Mouse (Mus musculus) limb, embryonic 13.5 days (tissue): ENCODE measurements around the gene Mapkap1. TPM values are rescaled to one million over a fixed set of nuclear protein-coding genes. Genes with fewer than 3 reads are reported as not detected.
"Not testable (repeated sequence)": the region's sequence is repeated elsewhere in the genome, so short reads cannot be mapped to it uniquely, and the experiment has no call there.

Experiments used
- ATAC-seq: fragments of 200-750 bp; cut with Nextera tagmentation; 2 replicates; pipeline ENCODE4 v1.8.0; 2017; ENCODE audit warnings: low read depth, moderate number of reproducible peaks, moderate TSS enrichment; ENCODE audit not compliant: low FRiP score
- H3K27ac ChIP-seq: fragments of 300-500 bp; sonication (generic); 2 replicates; pipeline ENCODE4 v1.5.1; 2015; ENCODE audit warnings: inconsistent platforms, mild to moderate bottlenecking, moderate library complexity
- H3K27me3 ChIP-seq: fragments of 300-500 bp; sonication (generic); 2 replicates; pipeline ENCODE4 v1.6.1; 2015; ENCODE audit warnings: mild to moderate bottlenecking, inconsistent platforms
- H3K36me3 ChIP-seq: fragments of 300-500 bp; sonication (generic); 2 replicates; pipeline ENCODE4 v1.6.1; 2015; ENCODE audit warnings: inconsistent platforms, mild to moderate bottlenecking, moderate library complexity
- H3K4me1 ChIP-seq: fragments of 300-500 bp; sonication (generic); 2 replicates; pipeline ENCODE4 v1.6.1; 2015; ENCODE audit warnings: inconsistent platforms
- H3K4me2 ChIP-seq: fragments of 300-500 bp; sonication (generic); replicated peaks from 2 replicates; pipeline ENCODE4 v1.6.1; 2015; ENCODE audit warnings: inconsistent platforms, mild to moderate bottlenecking, moderate library complexity
- H3K4me3 ChIP-seq: fragments of 300-500 bp; sonication (generic); 2 replicates; pipeline ENCODE4 v1.5.1; 2015; ENCODE audit warnings: moderate library complexity, mild to moderate bottlenecking, inconsistent platforms
- H3K9ac ChIP-seq: fragments of 300-500 bp; sonication (generic); 2 replicates; pipeline ENCODE4 v1.6.1; 2015; ENCODE audit warnings: mild to moderate bottlenecking, inconsistent platforms
- H3K9me3 ChIP-seq: fragments of 300-500 bp; sonication (generic); 2 replicates; pipeline ENCODE4 v1.6.1; 2016; ENCODE audit warnings: inconsistent platforms
- WGBS: fragments of 180-500 bp; shearing (Covaris S2); methylation state at CpG from one replicate; pipeline ENCODE4 v1.1.7; 2015; 5-methylcytosine and 5-hydroxymethylcytosine counted together
- polyA plus RNA-seq: library from polyadenylated mRNA; unstranded; fragments of >200 nt; fragmentation: Nextera tagmentation; extraction: Ambion mirVana; gene quantifications from 2 replicates; pipeline ENCODE4 v1.2.1, GENCODE M21; 2015

Mapkap1 gene
- polyA plus RNA-seq, 1 experiment from 2014 or later: 110 TPM

- Histone ChIP-seq H3K27ac (no peak overlapping the region), H3K9me3 (no peaks in the 10 kb centered on the region), H3K4me3 (no peak overlapping the region), H3K27me3 (no peaks in the 10 kb centered on the region), H3K4me2 (no peak overlapping the region), H3K9ac (no peak overlapping the region), H3K4me1 (peaks cover 17% of the 10 kb centered on the region), H3K36me3 (peaks cover 17% of the 10 kb centered on the region)
- WGBS: 19% methylated on average over 4 of the region's 4 CpGs
- ATAC-seq: no peak
Measured at GRCm38 (mm10) chr2:34448756-34449155, 42.2 kb downstream of the Mapkap1 start.

- H3K4me3 ChIP-seq: no peak overlapping the region
- H3K36me3 ChIP-seq: no peaks in the 10 kb centered on the region
- WGBS: 85% methylated on average over 3 of the region's 3 CpGs
- no peaks in the 10 kb centered on the region for H3K9me3 ChIP-seq
- no peaks in the 10 kb centered on the region for H3K4me1 ChIP-seq
- ATAC-seq: no peak
- H3K4me2 ChIP-seq: no peak overlapping the region
- H3K9ac ChIP-seq: no peak overlapping the region
- H3K27me3 ChIP-seq: no peaks in the 10 kb centered on the region
- H3K27ac ChIP-seq: no peak overlapping the region
Measured at GRCm38 (mm10) chr2:34462490-34462889, 55.9 kb downstream of the Mapkap1 start.

- Histone ChIP-seq H3K27ac (no peak overlapping the region), H3K4me1 (peaks cover 4% of the 10 kb centered on the region; the same call in 1 of the 2 replicates), H3K36me3 (no peaks in the 10 kb centered on the region), H3K4me3 (no peak overlapping the region), H3K9ac (no peak overlapping the region), H3K27me3 (no peaks in the 10 kb centered on the region), H3K4me2 (no peak overlapping the region), H3K9me3 (no peaks in the 10 kb centered on the region)
- no peak for ATAC-seq
- 79% methylated on average over 7 of the region's 7 CpGs for WGBS
Measured at GRCm38 (mm10) chr2:34468559-34469141, 62.1 kb downstream of the Mapkap1 start.

- Histone ChIP-seq H3K9me3 (no peaks in the 10 kb centered on the region), H3K4me2 (no peak overlapping the region)
- no peak for ATAC-seq
Measured at GRCm38 (mm10) chr2:34469324-34469723, 62.8 kb downstream of the Mapkap1 start.

GRCm38 (mm10) chr2:34473775-34474174 lies 67.2 kb downstream of the Mapkap1 start:
- Histone ChIP-seq H3K9me3 (no peaks in the 10 kb centered on the region), H3K27ac (no peak overlapping the region), H3K4me1 (peaks cover 4% of the 10 kb centered on the region; the same call in 1 of the 2 replicates), H3K36me3 (no peaks in the 10 kb centered on the region), H3K27me3 (no peaks in the 10 kb centered on the region), H3K9ac (no peak overlapping the region), H3K4me2 (no peak overlapping the region), H3K4me3 (no peak overlapping the region)
- no peak for ATAC-seq
- WGBS: 73% methylated on average over 3 of the region's 3 CpGs

More at GRCm38 (mm10) chr2:34469324-34469723, 62.8 kb downstream of the Mapkap1 start:
- no peak overlapping the region for H3K4me3 ChIP-seq
- H3K27me3 ChIP-seq: no peaks in the 10 kb centered on the region
- H3K27ac ChIP-seq: no peak overlapping the region
- H3K9ac ChIP-seq: no peak overlapping the region
- 89% methylated on average over 5 of the region's 5 CpGs for WGBS
- peaks cover 4% of the 10 kb centered on the region; the same call in 1 of the 2 replicates for H3K4me1 ChIP-seq
- H3K36me3 ChIP-seq: no peaks in the 10 kb centered on the region

- no peak overlapping the region for H3K9ac ChIP-seq
- no peaks in the 10 kb centered on the region for H3K27me3 ChIP-seq
- H3K4me3 ChIP-seq: no peak overlapping the region
- 52% methylated on average over 4 of the region's 4 CpGs for WGBS
- H3K4me1 ChIP-seq: peaks cover 6% of the 10 kb centered on the region; the same call in 1 of the 2 replicates
- no peak overlapping the region for H3K27ac ChIP-seq
- no peaks in the 10 kb centered on the region for H3K9me3 ChIP-seq
- H3K36me3 ChIP-seq: no peaks in the 10 kb centered on the region
- ATAC-seq: no peak
- H3K4me2 ChIP-seq: no peak overlapping the region
Measured at GRCm38 (mm10) chr2:34481401-34481800, 74.8 kb downstream of the Mapkap1 start.

- no peak for ATAC-seq
- WGBS: 53% methylated on average over 3 of the region's 3 CpGs
- no peak overlapping the region for H3K4me3 ChIP-seq
- no peak overlapping the region for H3K27ac ChIP-seq
- no peaks in the 10 kb centered on the region for H3K9me3 ChIP-seq
- H3K4me2 ChIP-seq: no peak overlapping the region
- H3K36me3 ChIP-seq: no peaks in the 10 kb centered on the region
- H3K4me1 ChIP-seq: peaks cover 6% of the 10 kb centered on the region; the same call in 1 of the 2 replicates
- H3K27me3 ChIP-seq: no peaks in the 10 kb centered on the region
- no peak overlapping the region for H3K9ac ChIP-seq
Measured at GRCm38 (mm10) chr2:34482102-34482501, 75.5 kb downstream of the Mapkap1 start.

- no peak for ATAC-seq
- no peaks in the 10 kb centered on the region for H3K27me3 ChIP-seq
- WGBS: 72% methylated on average over 3 of the region's 3 CpGs
Measured at GRCm38 (mm10) chr2:34482531-34482930, 76.0 kb downstream of the Mapkap1 start.

GRCm38 (mm10) chr2:34487281-34487680 lies 80.7 kb downstream of the Mapkap1 start:
- H3K4me1 ChIP-seq: no peaks in the 10 kb centered on the region
- ATAC-seq: no peak
- H3K9ac ChIP-seq: no peak overlapping the region
- H3K4me2 ChIP-seq: no peak overlapping the region
- no peak overlapping the region for H3K4me3 ChIP-seq
- H3K9me3 ChIP-seq: no peaks in the 10 kb centered on the region
- no peak overlapping the region for H3K27ac ChIP-seq
- H3K36me3 ChIP-seq: no peaks in the 10 kb centered on the region
- 88% methylated on average over 7 of the region's 7 CpGs for WGBS
- H3K27me3 ChIP-seq: no peaks in the 10 kb centered on the region

More at GRCm38 (mm10) chr2:34482531-34482930, 76.0 kb downstream of the Mapkap1 start:
- Histone ChIP-seq H3K4me1 (peaks cover 6% of the 10 kb centered on the region; the same call in 1 of the 2 replicates), H3K36me3 (no peaks in the 10 kb centered on the region), H3K4me3 (no peak overlapping the region), H3K4me2 (no peak overlapping the region), H3K9me3 (no peaks in the 10 kb centered on the region), H3K27ac (no peak overlapping the region), H3K9ac (no peak overlapping the region)

GRCm38 (mm10) chr2:34503975-34504730 lies 97.6 kb downstream of the Mapkap1 start:
- peak overlapping the region; percentile 63; the same call in 1 of the 2 replicates for H3K27ac ChIP-seq
- H3K4me3 ChIP-seq: no peak overlapping the region
- no peak for ATAC-seq
- H3K4me1 ChIP-seq: peaks cover 4% of the 10 kb centered on the region; the same call in 1 of the 2 replicates
- H3K9ac ChIP-seq: no peak overlapping the region
- H3K36me3 ChIP-seq: peaks cover 7% of the 10 kb centered on the region
- H3K4me2 ChIP-seq: no peak overlapping the region
- WGBS: 35% methylated on average over 3 of the region's 3 CpGs
- H3K9me3 ChIP-seq: no peaks in the 10 kb centered on the region
- H3K27me3 ChIP-seq: no peaks in the 10 kb centered on the region

GRCm38 (mm10) chr2:34506162-34506561 lies 99.6 kb downstream of the Mapkap1 start:
- H3K27ac ChIP-seq, H3K36me3 ChIP-seq, H3K27me3 ChIP-seq, H3K9ac ChIP-seq, H3K4me2 ChIP-seq, H3K9me3 ChIP-seq, H3K4me1 ChIP-seq, ATAC-seq, H3K4me3 ChIP-seq: not testable (repeated sequence)
- 85% methylated on average over 2 of the region's 2 CpGs for WGBS

- 92% methylated on average over 5 of the region's 5 CpGs for WGBS
- H3K4me1 ChIP-seq: no peaks in the 10 kb centered on the region
Measured at GRCm38 (mm10) chr2:34509856-34510255, 103.3 kb downstream of the Mapkap1 start.

More at GRCm38 (mm10) chr2:34509856-34510255, 103.3 kb downstream of the Mapkap1 start:
- ATAC-seq: no peak
- H3K9ac ChIP-seq: no peak overlapping the region
- no peaks in the 10 kb centered on the region; the same call in 1 of the 2 replicates for H3K36me3 ChIP-seq
- no peaks in the 10 kb centered on the region for H3K27me3 ChIP-seq
- H3K4me2 ChIP-seq: no peak overlapping the region
- H3K9me3 ChIP-seq: no peaks in the 10 kb centered on the region
- no peak overlapping the region for H3K27ac ChIP-seq
- no peak overlapping the region for H3K4me3 ChIP-seq
